Mouse (Mus musculus) small intestine, adult 2 months (tissue): ENCODE measurements around the gene Nmd3. TPM values are rescaled to one million over a fixed set of nuclear protein-coding genes. Genes with fewer than 3 reads are reported as not detected.
A peak's percentile ranks its signal among the peaks of the same experiment; 100 is the strongest.

Experiments used
- H3K27ac ChIP-seq: fragments of 200-500 bp; 2 replicates; pipeline ENCODE4 v1.5.1; 2012; ENCODE audit warnings: low read depth, low read length, control low read depth, inconsistent platforms; ENCODE audit not compliant: insufficient read depth
- H3K27me3 ChIP-seq: fragments of 200-500 bp; 2 replicates; pipeline ENCODE4 v1.6.1; 2012; ENCODE audit warnings: mild to moderate bottlenecking, moderate library complexity, low read length, inconsistent platforms; ENCODE audit not compliant: control insufficient read depth, insufficient read depth
- H3K36me3 ChIP-seq: fragments of 200-500 bp; 2 replicates; pipeline ENCODE4 v1.6.1; 2012; ENCODE audit warnings: mild to moderate bottlenecking, low read length, control low read depth, inconsistent platforms; ENCODE audit not compliant: control insufficient read depth, insufficient read depth
- H3K4me1 ChIP-seq: fragments of 200-500 bp; 2 replicates; pipeline ENCODE4 v1.6.1; 2012; ENCODE audit warnings: low read length, inconsistent platforms, mixed read lengths; ENCODE audit not compliant: control insufficient read depth, insufficient read depth, insufficient read length
- H3K4me3 ChIP-seq: fragments of 200-500 bp; 2 replicates; pipeline ENCODE4 v1.5.1; 2012; ENCODE audit warnings: low read depth, mild to moderate bottlenecking, control low read depth, inconsistent platforms, low read length, moderate library complexity
- CTCF ChIP-seq: fragments of 200-500 bp; IDR thresholded peaks from 2 replicates; pipeline ENCODE4 v1.5.1; 2012; ENCODE audit warnings: low read depth, mild to moderate bottlenecking, control low read depth, inconsistent platforms, low read length, moderate library complexity, mixed read lengths; ENCODE audit not compliant: insufficient replicate concordance, insufficient read length; ENCODE audit errors: extremely low read depth
- POLR2A ChIP-seq: fragments of 200-500 bp; IDR thresholded peaks from 2 replicates; pipeline ENCODE4 v1.6.1; 2012; ENCODE audit warnings: low read depth, mild to moderate bottlenecking, control low read depth, inconsistent platforms, low read length, moderate library complexity
- WGBS: fragments of 180-500 bp; shearing (Covaris S2); methylation state at CpG from one replicate; pipeline ENCODE4 v1.1.7; 2018; 5-methylcytosine and 5-hydroxymethylcytosine counted together
- polyA plus RNA-seq: library from polyadenylated mRNA; depleted of rRNA; stranded (reverse); fragments of >200 nt; gene quantifications from 2 replicates; pipeline ENCODE4 v1.2.3, GENCODE M21; 2012; rRNA removed

The Nmd3 gene
- polyA plus RNA-seq = 15.1 and 17.7 TPM in 2 replicates

DNA sequence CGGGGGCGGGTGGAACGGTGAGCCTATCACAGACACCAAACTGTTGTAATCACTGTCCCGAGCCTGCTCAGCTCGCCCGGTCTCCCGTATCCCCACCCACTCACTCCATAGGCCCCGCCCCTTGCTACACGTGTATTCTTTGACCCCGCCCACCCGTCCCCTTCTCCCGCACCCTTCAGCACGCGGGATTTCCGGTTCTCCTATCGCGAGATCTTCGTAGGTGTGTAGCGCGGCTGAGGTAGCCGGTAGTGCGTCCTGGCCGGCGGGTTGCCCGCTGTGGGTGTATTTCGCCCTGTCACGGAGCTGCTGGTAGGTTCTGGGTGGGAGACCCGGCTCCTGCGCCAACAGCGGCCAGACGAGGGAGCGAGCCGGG, at the start of gene Nmd3:
TSS of gene Nmd3 (plus strand) at position 172 of the 373 bp plus-strand sequence.
- peaks cover 5% of the 10 kb centered on the region; the same call in 1 of the 2 replicates for H3K4me1 ChIP-seq
- no peaks in the 10 kb centered on the region for H3K27me3 ChIP-seq
- peaks cover 4% of the 10 kb centered on the region; the same call in 1 of the 2 replicates for H3K36me3 ChIP-seq
- peak within 1 kb of the TSS; percentile 95 for H3K4me3 ChIP-seq
- peak within 1 kb of the TSS; percentile 67 for H3K27ac ChIP-seq
- no peak for TF ChIP-seq CTCF
- TF ChIP-seq POLR2A = peak; percentile 54; the same call in 1 of the 2 replicates
- under 1% methylated on average over 33 of the region's 33 CpGs for WGBS

DNA sequence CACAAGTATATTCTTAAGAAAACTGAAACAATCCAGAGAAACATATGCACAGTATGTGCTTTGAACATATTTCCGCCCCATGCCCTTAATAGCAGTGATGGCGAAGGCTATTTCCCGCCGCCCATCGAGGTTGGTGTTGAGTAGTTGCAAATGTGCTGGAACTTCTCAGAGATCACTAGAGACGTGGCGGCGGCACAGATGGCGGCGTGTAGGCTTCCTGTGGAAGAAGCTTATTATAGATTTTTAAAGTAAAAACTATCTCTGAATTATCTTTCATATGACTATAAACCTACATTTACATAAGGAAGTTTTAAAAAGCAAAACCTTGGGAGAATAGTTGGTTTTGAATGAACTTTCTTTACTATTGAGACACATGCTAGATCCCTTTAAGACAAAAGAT, 48.4 kb upstream of the Nmd3 start:
- H3K4me1 ChIP-seq = no peaks in the 10 kb centered on the region
- H3K36me3 ChIP-seq = no peaks in the 10 kb centered on the region
- no peak overlapping the region for H3K27ac ChIP-seq
- no peak for TF ChIP-seq POLR2A
- no peak for TF ChIP-seq CTCF
- 93% methylated on average over 10 of the region's 10 CpGs for WGBS
- no peak overlapping the region for H3K4me3 ChIP-seq
- no peaks in the 10 kb centered on the region for H3K27me3 ChIP-seq

GRCm38 (mm10) chr3:69674206-69674605, 47.6 kb upstream of the Nmd3 start:
- Histone ChIP-seq H3K36me3 (no peaks in the 10 kb centered on the region), H3K4me3 (no peak overlapping the region), H3K27ac (no peak overlapping the region), H3K27me3 (no peaks in the 10 kb centered on the region), H3K4me1 (no peaks in the 10 kb centered on the region)
- WGBS = 13% methylated on average over 3 of the region's 3 CpGs
- TF ChIP-seq CTCF = no peak
- TF ChIP-seq POLR2A = no peak

- TF ChIP-seq CTCF (no peak), POLR2A (no peak)
- no peaks in the 10 kb centered on the region for H3K36me3 ChIP-seq
- H3K27me3 ChIP-seq = no peaks in the 10 kb centered on the region
- no peak overlapping the region for H3K4me3 ChIP-seq
- no peak overlapping the region for H3K27ac ChIP-seq
- H3K4me1 ChIP-seq = no peaks in the 10 kb centered on the region
- 39% methylated on average over 1 of the region's 1 CpGs for WGBS
Measured at GRCm38 (mm10) chr3:69689791-69690190, 32.0 kb upstream of the Nmd3 start.

GRCm38 (mm10) chr3:69690939-69691338, 30.8 kb upstream of the Nmd3 start:
- Histone ChIP-seq H3K27ac (no peak overlapping the region), H3K27me3 (no peaks in the 10 kb centered on the region), H3K4me1 (no peaks in the 10 kb centered on the region), H3K4me3 (no peak overlapping the region), H3K36me3 (no peaks in the 10 kb centered on the region)
- WGBS = 84% methylated on average over 2 of the region's 2 CpGs
- TF ChIP-seq POLR2A = no peak
- no peak for TF ChIP-seq CTCF

- no peak overlapping the region for H3K4me3 ChIP-seq
- no peaks in the 10 kb centered on the region; the same call in 1 of the 2 replicates for H3K4me1 ChIP-seq
- no peaks in the 10 kb centered on the region for H3K27me3 ChIP-seq
- no peak overlapping the region for H3K27ac ChIP-seq
- no peak for TF ChIP-seq POLR2A
- TF ChIP-seq CTCF = no peak
- 47% methylated on average over 6 of the region's 6 CpGs for WGBS
- H3K36me3 ChIP-seq = no peaks in the 10 kb centered on the region
Measured at GRCm38 (mm10) chr3:69699851-69700500, 21.8 kb upstream of the Nmd3 start.

- WGBS = 46% methylated on average over 1 of the region's 1 CpGs
- H3K36me3 ChIP-seq = no peaks in the 10 kb centered on the region
- H3K27me3 ChIP-seq = no peaks in the 10 kb centered on the region
- H3K4me1 ChIP-seq = no peaks in the 10 kb centered on the region; the same call in 1 of the 2 replicates
- H3K4me3 ChIP-seq = no peak overlapping the region
- H3K27ac ChIP-seq = no peak overlapping the region
- no peak for TF ChIP-seq POLR2A
- no peak for TF ChIP-seq CTCF
Measured at GRCm38 (mm10) chr3:69701905-69702304, 19.9 kb upstream of the Nmd3 start.

DNA sequence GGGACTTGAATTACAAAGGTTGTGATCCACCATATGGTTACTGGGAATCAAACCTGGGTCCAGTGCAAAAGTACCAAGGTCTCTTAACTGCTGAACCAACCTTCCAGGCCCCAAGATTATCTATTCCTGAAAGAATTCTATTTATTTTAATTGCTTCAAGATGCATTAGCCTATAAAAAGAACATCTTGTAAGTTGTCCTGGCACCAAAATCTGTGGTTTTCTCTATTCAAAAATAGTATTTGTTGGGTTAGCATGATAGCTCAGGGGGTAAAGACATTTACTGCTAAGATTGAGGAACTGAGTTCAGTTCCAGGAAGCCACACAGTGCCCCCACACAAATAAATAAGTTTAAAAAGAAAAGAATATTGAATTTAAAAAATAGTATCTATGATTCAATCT, 19.4 kb upstream of the Nmd3 start:
- H3K27me3 ChIP-seq = no peaks in the 10 kb centered on the region
- no peaks in the 10 kb centered on the region; the same call in 1 of the 2 replicates for H3K4me1 ChIP-seq
- no peaks in the 10 kb centered on the region for H3K36me3 ChIP-seq
- H3K27ac ChIP-seq = no peak overlapping the region
- no peak overlapping the region for H3K4me3 ChIP-seq
- TF ChIP-seq POLR2A = no peak
- no peak for TF ChIP-seq CTCF
